Mouse (Mus musculus) neural tube, embryonic 11.5 days (tissue): ENCODE measurements around the gene Hist1h3b. TPM values are rescaled to one million over a fixed set of nuclear protein-coding genes. Genes with fewer than 3 reads are reported as not detected.
"Not testable (repeated sequence)": the region's sequence is repeated elsewhere in the genome, so short reads cannot be mapped to it uniquely, and the experiment has no call there.

Experiments used
- ATAC-seq: fragments of 200-750 bp; cut with Nextera tagmentation; 2 replicates; pipeline ENCODE4 v1.8.0; 2017; ENCODE audit warnings: moderate number of reproducible peaks, mild to moderate bottlenecking, moderate TSS enrichment, moderate library complexity; ENCODE audit not compliant: insufficient read depth, low FRiP score, low TSS enrichment
- DNase-seq: peaks from one replicate; pipeline ENCODE4 v3.0.0-alpha.2; 2015; ENCODE audit warnings: low spot score
- H3K27ac ChIP-seq: fragments of 300-500 bp; sonication (generic); 2 replicates; pipeline ENCODE4 v1.5.1; 2014; ENCODE audit warnings: low read depth, mild to moderate bottlenecking, low read length
- H3K27me3 ChIP-seq: fragments of 300-500 bp; sonication (generic); 2 replicates; pipeline ENCODE4 v1.6.1; 2014; ENCODE audit warnings: mild to moderate bottlenecking, low read length, mixed read lengths; ENCODE audit not compliant: control insufficient read depth, insufficient read depth
- H3K36me3 ChIP-seq: fragments of 300-500 bp; sonication (generic); 2 replicates; pipeline ENCODE4 v1.6.1; 2014; ENCODE audit warnings: mild to moderate bottlenecking, low read length, moderate library complexity, mixed read lengths; ENCODE audit not compliant: control insufficient read depth, insufficient read depth
- H3K4me1 ChIP-seq: fragments of 300-500 bp; sonication (generic); 2 replicates; pipeline ENCODE4 v1.6.1; 2014; ENCODE audit warnings: low read length, mixed read lengths; ENCODE audit not compliant: control insufficient read depth, insufficient read depth
- H3K4me2 ChIP-seq: fragments of 300-500 bp; sonication (generic); 2 replicates; pipeline ENCODE4 v1.6.1; 2014; ENCODE audit warnings: low read depth, mild to moderate bottlenecking, moderate library complexity
- H3K4me3 ChIP-seq: fragments of 300-500 bp; sonication (generic); 2 replicates; pipeline ENCODE4 v1.5.1; 2014; ENCODE audit warnings: low read depth, low read length
- H3K9ac ChIP-seq: fragments of 300-500 bp; sonication (generic); 2 replicates; pipeline ENCODE4 v1.6.1; 2014; ENCODE audit warnings: mild to moderate bottlenecking, low read length
- H3K9me3 ChIP-seq: fragments of 300-500 bp; sonication (generic); 2 replicates; pipeline ENCODE4 v1.6.1; 2016; ENCODE audit warnings: low read length; ENCODE audit not compliant: control insufficient read depth
- WGBS: fragments of 180-500 bp; shearing (Covaris S2); extraction: QIAGEN DNeasy Blood & Tissue Kit; methylation state at CpG from one replicate; pipeline ENCODE4 v1.1.7; 2014; 5-methylcytosine and 5-hydroxymethylcytosine counted together
- polyA plus RNA-seq: library from polyadenylated mRNA; unstranded; fragments of >200 nt; fragmentation: Nextera tagmentation; extraction: Ambion mirVana; gene quantifications from 2 replicates; pipeline ENCODE4 v1.2.1, GENCODE M21; 2014

Gene Hist1h3b
- polyA plus RNA-seq, 1 experiment from 2014 or later = 6.2 TPM

- Histone ChIP-seq H3K27ac (peak overlapping the region; percentile 98), H3K36me3 (no peaks in the 10 kb centered on the region), H3K9me3 (no peaks in the 10 kb centered on the region), H3K4me1 (peaks cover 13% of the 10 kb centered on the region; the same call in 1 of the 2 replicates), H3K4me2 (peak overlapping the region; percentile 58), H3K27me3 (no peaks in the 10 kb centered on the region), H3K9ac (peak overlapping the region; percentile 63), H3K4me3 (peak overlapping the region; percentile 36)
- ATAC-seq = peak; percentile 7; the same call in 1 of the 2 replicates
- 3% methylated on average over 10 of the region's 13 CpGs for WGBS
- DNase-seq = peak; percentile 36
Observed at GRCm38 (mm10) chr13:23747081-23747891, 4.8 kb upstream of the Hist1h3b start.

GRCm38 (mm10) chr13:23747892-23748288 lies 4.2 kb upstream of the Hist1h3b start:
- Histone ChIP-seq H3K9me3 (no peaks in the 10 kb centered on the region), H3K27me3 (no peaks in the 10 kb centered on the region), H3K9ac (peak overlapping the region; percentile 40), H3K36me3 (no peaks in the 10 kb centered on the region), H3K4me1 (peaks cover 13% of the 10 kb centered on the region; the same call in 1 of the 2 replicates), H3K4me2 (peak overlapping the region; percentile 58), H3K27ac (peak overlapping the region; percentile 98), H3K4me3 (no peak overlapping the region)
- ATAC-seq (no peak), DNase-seq (peak; percentile 31)
- 7% methylated on average over 4 of the region's 4 CpGs for WGBS

- H3K9me3 ChIP-seq = no peaks in the 10 kb centered on the region
- no peak overlapping the region for H3K9ac ChIP-seq
- no peaks in the 10 kb centered on the region for H3K27me3 ChIP-seq
- H3K4me2 ChIP-seq = no peak overlapping the region
- ATAC-seq (no peak), DNase-seq (no peak)
- peaks cover 8% of the 10 kb centered on the region; the same call in 1 of the 2 replicates for H3K4me1 ChIP-seq
- 92% methylated on average over 5 of the region's 5 CpGs for WGBS
- H3K27ac ChIP-seq = peak overlapping the region; percentile 42; the same call in 1 of the 2 replicates
- no peak overlapping the region for H3K4me3 ChIP-seq
- H3K36me3 ChIP-seq = no peaks in the 10 kb centered on the region
Observed at GRCm38 (mm10) chr13:23749563-23750121, 2.4 kb upstream of the Hist1h3b start.

DNA sequence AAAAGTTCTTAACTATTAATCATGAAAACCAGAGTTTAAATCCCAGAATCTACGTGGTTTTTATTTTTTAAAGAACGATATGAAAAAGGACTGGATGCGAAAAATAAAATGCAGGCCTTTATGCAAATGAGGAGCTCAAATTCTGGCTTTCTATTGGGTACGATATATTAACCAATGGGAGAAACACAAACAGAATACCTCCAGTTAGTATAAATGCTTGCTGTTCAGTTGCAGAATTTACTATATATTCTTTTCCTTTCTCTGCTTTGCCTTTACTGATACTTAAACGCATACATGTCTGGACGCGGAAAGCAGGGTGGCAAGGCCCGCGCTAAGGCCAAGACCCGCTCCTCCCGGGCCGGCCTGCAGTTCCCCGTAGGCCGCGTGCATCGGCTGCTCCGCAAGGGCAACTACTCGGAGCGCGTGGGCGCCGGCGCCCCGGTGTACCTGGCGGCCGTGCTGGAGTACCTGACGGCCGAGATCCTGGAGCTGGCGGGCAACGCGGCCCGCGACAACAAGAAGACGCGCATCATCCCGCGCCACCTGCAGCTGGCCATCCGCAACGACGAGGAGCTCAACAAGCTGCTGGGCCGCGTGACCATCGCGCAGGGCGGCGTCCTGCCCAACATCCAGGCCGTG lies 1.1 kb upstream of the Hist1h3b start, which contains the start of gene Hist1h2ab:
Hist1h2ab (plus strand) TSS at position 288 of the 639 bp plus-strand sequence.
- H3K4me2 ChIP-seq = peak within 1 kb of the TSS; percentile 40
- H3K4me3 ChIP-seq = peak within 1 kb of the TSS; percentile 36
- H3K9ac ChIP-seq = peak within 1 kb of the TSS; percentile 46
- H3K27ac ChIP-seq = peak within 1 kb of the TSS; percentile 85
- not testable (repeated sequence) for H3K36me3 ChIP-seq, H3K4me1 ChIP-seq, H3K9me3 ChIP-seq, H3K27me3 ChIP-seq
- under 1% methylated on average over 25 of the region's 47 CpGs for WGBS
- DNase-seq (peak; percentile 82), ATAC-seq (peak; percentile 35)

DNA sequence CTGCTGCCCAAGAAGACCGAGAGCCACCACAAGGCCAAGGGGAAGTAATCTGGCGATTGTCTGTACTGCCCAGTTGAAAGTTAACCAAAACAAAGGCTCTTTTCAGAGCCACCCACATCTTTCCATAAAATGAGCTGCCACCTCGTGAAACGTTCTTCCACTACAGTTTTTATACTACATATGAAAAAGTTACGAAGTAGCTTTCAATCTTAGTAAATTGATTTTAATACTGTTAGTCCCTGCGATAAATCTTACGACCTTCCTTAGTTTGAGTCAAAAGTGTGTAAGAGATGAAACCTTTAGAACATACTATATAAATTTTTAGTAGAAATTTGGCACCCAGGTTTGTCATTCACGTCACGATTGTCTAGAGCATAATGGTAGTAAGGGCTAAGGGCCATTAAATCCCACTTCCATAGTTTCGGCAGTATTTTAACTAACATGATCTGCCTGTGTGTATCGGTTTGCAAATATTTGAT lies 550 bp upstream of the Hist1h3b start:
- H3K4me1 ChIP-seq = peaks cover 8% of the 10 kb centered on the region; the same call in 1 of the 2 replicates
- no peaks in the 10 kb centered on the region for H3K27me3 ChIP-seq
- peak overlapping the region; percentile 85 for H3K27ac ChIP-seq
- H3K36me3 ChIP-seq = no peaks in the 10 kb centered on the region
- peak overlapping the region; percentile 46 for H3K9ac ChIP-seq
- H3K9me3 ChIP-seq = no peaks in the 10 kb centered on the region
- H3K4me2 ChIP-seq = peak overlapping the region; percentile 40
- H3K4me3 ChIP-seq = peak overlapping the region; percentile 36
- 0 out of 2 replicates have a peak, but pooled peaks have one; percentile 8 for ATAC-seq
- no peak for DNase-seq
- WGBS = 1% methylated on average over 11 of the region's 11 CpGs

DNA sequence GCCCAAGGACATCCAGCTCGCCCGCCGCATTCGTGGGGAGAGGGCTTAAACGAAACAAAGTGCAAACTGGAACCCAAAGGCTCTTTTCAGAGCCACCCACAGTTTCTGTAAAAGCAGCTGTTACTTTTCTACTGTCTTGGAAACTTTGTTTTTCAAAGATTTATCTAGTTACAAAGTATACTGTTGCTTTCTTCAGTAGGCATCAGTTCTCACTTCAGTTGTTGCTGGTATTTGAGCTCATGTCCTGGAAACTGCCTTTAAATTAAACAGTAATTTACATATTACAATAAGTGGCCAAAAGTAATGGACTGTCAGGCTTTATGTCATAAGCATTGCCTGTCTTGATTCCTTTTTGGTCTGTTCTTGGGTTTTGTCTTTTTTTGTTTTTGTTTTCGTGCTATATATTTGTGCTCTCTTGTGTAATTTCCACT lies 690 bp downstream of the Hist1h3b start:
- Histone ChIP-seq H3K27ac (peak overlapping the region; percentile 73), H3K9me3 (no peaks in the 10 kb centered on the region), H3K4me1 (peaks cover 9% of the 10 kb centered on the region; the same call in 1 of the 2 replicates), H3K36me3 (no peaks in the 10 kb centered on the region), H3K4me3 (peak overlapping the region; percentile 34), H3K9ac (peak overlapping the region; percentile 65), H3K27me3 (no peaks in the 10 kb centered on the region), H3K4me2 (peak overlapping the region; percentile 50)
- ATAC-seq = no peak
- no peak for DNase-seq
- WGBS = 3% methylated on average over 6 of the region's 6 CpGs

GRCm38 (mm10) chr13:23753314-23754078 lies 1.4 kb downstream of the Hist1h3b start:
- DNase-seq (no peak), ATAC-seq (no peak)
- Histone ChIP-seq H3K27ac (0 out of 2 replicates have a peak overlapping the region, but pooled peaks have one; percentile 35), H3K4me2 (no peak overlapping the region), H3K9me3 (no peaks in the 10 kb centered on the region), H3K27me3 (no peaks in the 10 kb centered on the region), H3K36me3 (no peaks in the 10 kb centered on the region), H3K4me3 (no peak overlapping the region), H3K9ac (no peak overlapping the region), H3K4me1 (peaks cover 3% of the 10 kb centered on the region; the same call in 1 of the 2 replicates)
- WGBS = 62% methylated on average over 4 of the region's 4 CpGs

- ATAC-seq (no peak), DNase-seq (no peak)
- Histone ChIP-seq H3K9me3 (no peaks in the 10 kb centered on the region), H3K9ac (no peak overlapping the region), H3K4me3 (no peak overlapping the region), H3K27ac (no peak overlapping the region), H3K4me1 (peaks cover 3% of the 10 kb centered on the region; the same call in 1 of the 2 replicates), H3K36me3 (no peaks in the 10 kb centered on the region), H3K4me2 (no peak overlapping the region), H3K27me3 (no peaks in the 10 kb centered on the region)
Observed at GRCm38 (mm10) chr13:23755000-23755399, 2.9 kb downstream of the Hist1h3b start.
